27 mouse cellular contexts compared by ENCODE assay signal in the genomic region with DNA sequence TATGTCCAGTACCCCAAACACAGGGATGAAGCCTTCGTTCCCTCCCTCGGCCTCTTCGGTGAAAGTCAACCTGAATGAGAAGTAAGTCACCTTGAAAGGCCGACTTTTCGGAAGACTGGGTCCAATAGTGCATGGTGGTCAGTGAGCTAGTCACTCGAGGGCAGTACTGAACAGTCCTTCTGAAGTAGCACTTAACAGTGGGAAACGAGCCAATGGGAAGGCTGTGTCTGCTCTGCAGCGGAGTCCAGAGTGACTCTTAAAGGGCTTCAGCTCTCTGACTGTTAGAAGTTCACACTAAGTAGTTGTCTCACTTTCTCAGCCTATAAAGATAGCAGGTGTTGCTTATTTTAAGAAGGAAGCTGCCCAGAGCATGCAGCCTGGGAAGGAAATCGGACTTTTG. TPM values are rescaled to one million over a fixed set of nuclear protein-coding genes. Genes with fewer than 3 reads are reported as not detected.
DNase-seq lines count a peak whose midpoint lies in the region; ATAC-seq and TF ChIP-seq lines count a peak whose summit lies in the region.
"Had no signal": no experiment of that assay in that cellular context is flagged by ENCODE, and none has a peak within 500 bp of the region (broad histone marks: within the 10 kb centered on the region; RNA-seq: fewer than 3 reads in every experiment).

No protein-coding gene starts in this region.

- ATAC-seq in cerebellum, adult (ENCODE audit: insufficient number of reproducible peaks, low FRiP score, low TSS enrichment): no peak
- ATAC-seq: forebrain, embryonic 14.5 days; forebrain, postnatal 0 days; hindbrain, postnatal 0 days; inflammation-experienced regulatory T-cells, adult 6 months; Patski had no signal

- H3K4me1 ChIP-seq in heart, adult 2 months (ENCODE audit: control insufficient read depth, insufficient read depth, low read length): no peaks in the 10 kb centered on the region
- H3K4me1 ChIP-seq in lung, adult 2 months (ENCODE audit: control insufficient read depth, insufficient read depth, low read length): no peaks in the 10 kb centered on the region; the same call in 1 of the 2 replicates
- H3K4me1 ChIP-seq: embryonic facial prominence, embryonic 12.5 days; embryonic facial prominence, embryonic 15.5 days; hindbrain, embryonic 10.5 days; hindbrain, embryonic 13.5 days had no signal

- no peak overlapping the region for H3K9ac ChIP-seq in heart, adult 2 months (ENCODE audit: low read depth, low read length)
- H3K9ac ChIP-seq: embryonic facial prominence, embryonic 12.5 days; embryonic facial prominence, embryonic 15.5 days; forebrain, postnatal 0 days; hindbrain, embryonic 13.5 days had no signal

- 78% methylated on average over 9 of the region's 9 CpGs for WGBS in heart, adult 2 months
- WGBS in lung, adult 2 months: 76% methylated on average over 9 of the region's 9 CpGs

- H3K79me2 ChIP-seq in heart, adult 2 months (replicated peaks; ENCODE audit: control insufficient read depth, insufficient read depth, low read length): no peaks in the 10 kb centered on the region

- H3K27me3 ChIP-seq in heart, adult 2 months (ENCODE audit: control insufficient read depth, insufficient read depth, low read length): no peaks in the 10 kb centered on the region
- H3K27me3 ChIP-seq: CH12.LX; embryonic facial prominence, embryonic 12.5 days; embryonic facial prominence, embryonic 15.5 days; hindbrain, embryonic 13.5 days; Patski had no signal

- TF ChIP-seq POLR2A in heart, adult 2 months (IDR thresholded peaks at IDR 0.05; ENCODE audit: insufficient read depth, low read depth, low read length): no peak
- TF ChIP-seq POLR2A in lung, adult 2 months (IDR thresholded peaks at IDR 0.05; ENCODE audit: borderline replicate concordance, extremely low read depth, low read depth, low read length): no peak

- no peaks in the 10 kb centered on the region for H3K36me3 ChIP-seq in heart, adult 2 months (ENCODE audit: control insufficient read depth, insufficient read depth, low read length)

- TF ChIP-seq CTCF in heart, adult 2 months (IDR thresholded peaks at IDR 0.05): no peak
- TF ChIP-seq CTCF in lung, adult 2 months (IDR thresholded peaks at IDR 0.05; ENCODE audit: insufficient read depth, low read length): no peak

- peak; percentile 16 to 27 for DNase-seq in heart, postnatal 10 days
- no peak for DNase-seq in heart, adult 2 months
- peak; percentile 35 for DNase-seq in lung, adult 2 months
- peak; percentile 62 for DNase-seq in lung, postnatal 10 days
- peak; percentile 83 for DNase-seq in lung, postnatal 36 days
- DNase-seq in urinary bladder, adult 2 months (ENCODE audit: low spot score): no peak
- DNase-seq in layer of hippocampus, adult 18-20 months (ENCODE audit: low spot score in 2 of 2): no peak
- DNase-seq: adrenal gland, postnatal 10 days; B cell, adult 2 months; cerebellum, adult 11-12 months; cerebellum, adult 8-10 months; cerebellum, postnatal 10 days; forebrain, postnatal 0 days; gastrocnemius, adult 2 months; gastrocnemius, postnatal 14 days; heart, postnatal 36 days had no signal

- TF ChIP-seq EP300 in heart, adult 2 months (IDR thresholded peaks at IDR 0.05; ENCODE audit: insufficient read depth, low read depth, low read length): no peak

- no peak overlapping the region for H3K27ac ChIP-seq in heart, adult 2 months
- H3K27ac ChIP-seq: embryonic facial prominence, embryonic 12.5 days; embryonic facial prominence, embryonic 15.5 days; gastrocnemius, adult 2 months; hindbrain, embryonic 10.5 days; hindbrain, embryonic 13.5 days; hindbrain, postnatal 0 days had no signal

- no peak overlapping the region for H3K4me3 ChIP-seq in heart, adult 2 months
- no peak overlapping the region for H3K4me3 ChIP-seq in lung, adult 2 months (replicated peaks; ENCODE audit: extremely low read depth, low read depth, low read length)
- H3K4me3 ChIP-seq: embryonic facial prominence, embryonic 12.5 days; embryonic facial prominence, embryonic 15.5 days; gastrocnemius, adult 2 months; hindbrain, embryonic 10.5 days; hindbrain, embryonic 13.5 days had no signal

- intact Hi-C loops in heart, postnatal 10 days (cut with DNase I): no loop called here
- intact Hi-C loops in heart, adult 2 months (cut with DNase I): no loop called here

RNA-seq across cellular contexts. Expression of gene Nup214, which starts 20.7 kb away (rescaled TPM):
- total RNA-seq in heart, postnatal 10 days (2021): 10 to 100 TPM; 42.4 to 44.5 TPM
- total RNA-seq in heart, adult 2 months (2021): 10 to 100 TPM; 27.5 to 28.6 TPM
- polyA plus RNA-seq in heart, adult 2 months (2012; rRNA removed): 18.5 and 18.6 TPM in 2 replicates
- polyA plus RNA-seq in lung, adult 2 months (2012; rRNA removed): 31.6 and 35.1 TPM in 2 replicates
- 20.4 and 28.2 TPM in 2 replicates for polyA plus RNA-seq in urinary bladder, adult 2 months (2012; rRNA removed)
- total RNA-seq in layer of hippocampus, adult 18-20 months (2021): 10 to 100 TPM; 54.3 to 59.0 TPM

RNA-seq across cellular contexts. Expression of gene Aif1l, which starts 45.0 kb away (rescaled TPM):
- total RNA-seq in heart, postnatal 10 days (2021): 1 to 10 TPM; 7.9 to 8.6 TPM
- 1 to 10 TPM; 2.4 to 2.7 TPM for total RNA-seq in heart, adult 2 months (2021)
- polyA plus RNA-seq in heart, adult 2 months (2012; rRNA removed): 4.2 and 4.6 TPM in 2 replicates
- polyA plus RNA-seq in lung, adult 2 months (2012; rRNA removed): 3.5 and 9.0 TPM in 2 replicates
- 4.1 and 5.4 TPM in 2 replicates for polyA plus RNA-seq in urinary bladder, adult 2 months (2012; rRNA removed)
- 1 to 10 TPM; 8.0 to 9.2 TPM for total RNA-seq in layer of hippocampus, adult 18-20 months (2021)
- polyA plus RNA-seq: G1E had no signal

Comparison
In these comparisons a context has a peak if more than half of its experiments do, and no peak if none do; other contexts are left out.
1. DNase-seq: peak in heart, postnatal 10 days (2 of 2), lung, adult 2 months (single experiment), lung, postnatal 10 days (single experiment) and lung, postnatal 36 days (single experiment); none in heart, adult 2 months (0 of 2), urinary bladder, adult 2 months (single experiment) and layer of hippocampus, adult 18-20 months (0 of 2).